Mouse (Mus musculus) myocyte (in vitro differentiated cells): ENCODE data around the gene Parp8. TPM values are rescaled to one million over a fixed set of nuclear protein-coding genes. Genes with fewer than 3 reads are reported as not detected.
A peak's percentile ranks its signal among the peaks of the same experiment; 100 is the strongest.

Experiments used
- H3K27me3 ChIP-seq: one replicate; pipeline ENCODE4 v1.6.1; 2011; ENCODE audit not compliant: control insufficient read depth, insufficient read depth, insufficient read length
- H3K36me3 ChIP-seq: one replicate; pipeline ENCODE4 v1.6.1; 2011; ENCODE audit not compliant: control insufficient read depth, insufficient read depth
- H3K4me2 ChIP-seq: one replicate; pipeline ENCODE4 v1.6.1; 2011; ENCODE audit warnings: low read depth, control low read depth
- H3K4me3 ChIP-seq: one replicate; pipeline ENCODE4 v1.5.1; 2011; ENCODE audit warnings: mild to moderate bottlenecking, control low read depth, moderate library complexity
- H3K79me2 ChIP-seq: one replicate; pipeline ENCODE4 v1.6.1; 2011; ENCODE audit not compliant: control insufficient read depth, insufficient read depth
- H3ac ChIP-seq: one replicate; pipeline ENCODE4 v1.6.1; 2011; ENCODE audit not compliant: control insufficient read depth, insufficient read length
- CEBPB ChIP-seq: IDR thresholded peaks from 2 replicates; pipeline ENCODE4 v1.6.1; 2011; ENCODE audit warnings: mild to moderate bottlenecking, moderate library complexity; ENCODE audit not compliant: poor library complexity, insufficient read depth, severe bottlenecking
- E2F4 ChIP-seq: IDR thresholded peaks from one replicate; pipeline ENCODE4 v1.6.1; 2011; ENCODE audit warnings: mild to moderate bottlenecking, control low read depth, moderate library complexity; ENCODE audit not compliant: insufficient read depth
- MAX ChIP-seq: IDR thresholded peaks from one replicate; pipeline ENCODE4 v1.6.1; 2011; ENCODE audit warnings: low read depth, mild to moderate bottlenecking, control low read depth
- MYOD1 ChIP-seq, 3 experiments: IDR thresholded peaks; one replicate each; pipeline ENCODE4 v1.6.1; 2011; ENCODE audit warnings: control low read depth in 2 of 3, low read depth in 2 of 3, mild to moderate bottlenecking in 2 of 3, moderate library complexity in 1 of 3; ENCODE audit not compliant: insufficient read length in 2 of 3, control insufficient read depth in 1 of 3
- MYOG ChIP-seq, 3 experiments: IDR thresholded peaks; one replicate each; pipeline ENCODE4 v1.6.1; 2011; ENCODE audit warnings: control low read depth in 2 of 3, low read depth in 2 of 3, mild to moderate bottlenecking in 2 of 3; ENCODE audit not compliant: insufficient read length in 2 of 3, control insufficient read depth in 1 of 3, insufficient read depth in 1 of 3
- POLR2A ChIP-seq: IDR thresholded peaks from one replicate; pipeline ENCODE4 v1.6.1; 2011; ENCODE audit warnings: low read depth, mild to moderate bottlenecking, control low read depth, moderate library complexity; ENCODE audit not compliant: insufficient read length
- POLR2AphosphoS2 ChIP-seq: IDR thresholded peaks from one replicate; pipeline ENCODE4 v1.6.1; 2011; ENCODE audit warnings: low read depth, control low read depth; ENCODE audit not compliant: insufficient read length
- REST ChIP-seq: IDR thresholded peaks from one replicate; pipeline ENCODE4 v1.6.1; 2011; ENCODE audit warnings: mild to moderate bottlenecking, control low read depth, moderate library complexity; ENCODE audit not compliant: insufficient read depth, insufficient read length
- SRF ChIP-seq: IDR thresholded peaks from one replicate; pipeline ENCODE4 v1.6.1; 2011; ENCODE audit warnings: low read depth; ENCODE audit not compliant: control insufficient read depth, insufficient read length
- TCF12 ChIP-seq: IDR thresholded peaks from one replicate; pipeline ENCODE4 v1.6.1; 2011; ENCODE audit warnings: mild to moderate bottlenecking, control low read depth; ENCODE audit not compliant: poor library complexity, insufficient read depth, severe bottlenecking
- TCF3 ChIP-seq: IDR thresholded peaks from one replicate; pipeline ENCODE4 v1.6.1; 2011; ENCODE audit warnings: low read depth, control low read depth; ENCODE audit not compliant: insufficient read length
- USF1 ChIP-seq: IDR thresholded peaks from one replicate; pipeline ENCODE4 v1.6.1; 2011; ENCODE audit warnings: low read depth, mild to moderate bottlenecking, control low read depth, moderate library complexity
- polyA plus RNA-seq: library from polyadenylated mRNA; unstranded; fragments of >200 nt; fragmentation: generic; extraction: Trizol; gene quantifications from one replicate; pipeline ENCODE4 v1.2.1, GENCODE M21; 2012; ENCODE audit warnings: missing spikeins

Gene Parp8
- polyA plus RNA-seq, 1 experiment, result 6.1 TPM

DNA sequence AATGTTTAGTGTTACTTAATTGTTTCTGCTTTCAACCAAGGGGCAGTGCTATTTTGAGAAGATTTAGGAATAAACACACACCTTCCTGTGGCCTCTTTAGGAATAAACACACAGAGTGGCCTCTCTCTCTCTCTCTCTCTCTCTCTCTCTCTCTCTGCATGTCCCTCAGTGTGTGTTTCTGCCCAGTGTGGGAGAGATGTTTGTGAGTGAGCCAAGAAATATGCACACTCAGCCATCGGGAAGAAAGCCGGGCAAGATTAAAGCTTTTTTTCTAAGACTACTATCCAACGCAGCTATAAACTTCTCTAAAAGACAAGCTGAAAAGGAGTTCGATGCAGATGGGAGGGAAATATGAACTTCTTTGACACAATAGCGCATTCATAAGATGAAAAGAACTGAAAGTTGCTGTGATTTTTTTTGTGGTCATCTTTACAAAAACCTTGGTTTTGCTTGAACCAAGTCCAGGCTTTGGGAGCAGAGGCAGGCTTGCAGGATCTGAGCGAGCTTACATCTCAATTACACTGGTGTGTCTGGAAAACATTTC is 107.9 kb downstream of the Parp8 start:
- Histone ChIP-seq H3K27me3 (no peaks in the 10 kb centered on the region), H3ac (no peak overlapping the region), H3K4me2 (no peak overlapping the region), H3K4me3 (no peak overlapping the region), H3K36me3 (peaks cover 7% of the 10 kb centered on the region), H3K79me2 (no peaks in the 10 kb centered on the region)
- no peak for TF ChIP-seq SRF
- TF ChIP-seq E2F4, result no peak
- no peak for TF ChIP-seq REST

DNA sequence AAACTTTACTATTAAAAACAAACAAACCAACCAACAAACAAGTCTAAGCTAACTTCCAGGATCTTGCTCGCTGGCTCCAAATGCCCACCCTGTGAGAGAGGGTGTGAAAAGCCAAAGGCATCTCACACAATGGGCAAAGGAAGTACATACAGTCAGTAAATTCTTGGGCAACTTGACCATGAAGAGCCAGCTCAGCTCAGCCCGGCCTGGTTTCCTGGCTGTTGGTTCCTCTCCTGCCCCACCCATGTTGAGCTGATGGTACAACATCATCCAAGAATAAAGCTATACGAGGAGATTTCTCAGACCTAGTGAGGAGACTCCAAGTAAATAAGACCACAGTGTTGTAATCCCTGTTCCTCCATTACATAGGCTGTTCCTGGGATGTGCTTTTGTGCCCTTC is 117.1 kb downstream of the Parp8 start:
- Histone ChIP-seq H3K4me3 (no peak overlapping the region), H3ac (no peak overlapping the region), H3K27me3 (no peaks in the 10 kb centered on the region), H3K36me3 (peaks cover 10% of the 10 kb centered on the region), H3K4me2 (no peak overlapping the region), H3K79me2 (no peaks in the 10 kb centered on the region)
- TF ChIP-seq REST (no peak), MYOD1 (IDR thresholded peaks at IDR 0.05; ENCODE audit: control insufficient read depth in 1 of 3, insufficient read length in 2 of 3, low read depth in 2 of 3) (no peak)

DNA sequence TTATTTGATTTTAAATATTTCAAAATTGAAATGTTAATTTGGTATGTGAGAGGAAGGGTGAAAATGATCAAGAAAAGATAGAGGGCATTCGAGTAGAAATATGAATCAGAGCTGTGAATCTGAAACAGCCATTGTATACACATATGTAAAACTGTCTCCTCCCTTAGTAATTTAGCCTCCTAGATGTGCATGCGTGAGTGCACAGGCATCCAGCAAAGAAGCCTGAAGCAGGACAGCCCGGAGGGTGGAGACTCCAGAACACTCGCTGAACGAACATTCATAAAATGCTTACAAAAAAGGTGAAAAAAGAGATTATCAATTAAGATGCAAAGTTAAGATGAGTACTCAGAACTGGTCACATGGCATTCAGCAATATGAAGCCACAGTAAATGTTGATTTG is 121.9 kb downstream of the Parp8 start:
- Histone ChIP-seq H3K4me2 (no peak overlapping the region), H3K79me2 (no peaks in the 10 kb centered on the region), H3ac (no peak overlapping the region), H3K4me3 (no peak overlapping the region), H3K27me3 (no peaks in the 10 kb centered on the region), H3K36me3 (peaks cover 5% of the 10 kb centered on the region)
- TF ChIP-seq MYOG (IDR thresholded peaks at IDR 0.05; ENCODE audit: control insufficient read depth in 1 of 3, insufficient read depth in 1 of 3, insufficient read length in 2 of 3, low read depth in 2 of 3) (no peak), POLR2AphosphoS2 (no peak), SRF (no peak), USF1 (no peak), TCF3 (no peak), POLR2A (no peak), E2F4 (no peak), REST (no peak), CEBPB (no peak), MAX (no peak), MYOD1 (IDR thresholded peaks at IDR 0.05; ENCODE audit: control insufficient read depth in 1 of 3, insufficient read length in 2 of 3, low read depth in 2 of 3) (no peak), TCF12 (no peak)

DNA sequence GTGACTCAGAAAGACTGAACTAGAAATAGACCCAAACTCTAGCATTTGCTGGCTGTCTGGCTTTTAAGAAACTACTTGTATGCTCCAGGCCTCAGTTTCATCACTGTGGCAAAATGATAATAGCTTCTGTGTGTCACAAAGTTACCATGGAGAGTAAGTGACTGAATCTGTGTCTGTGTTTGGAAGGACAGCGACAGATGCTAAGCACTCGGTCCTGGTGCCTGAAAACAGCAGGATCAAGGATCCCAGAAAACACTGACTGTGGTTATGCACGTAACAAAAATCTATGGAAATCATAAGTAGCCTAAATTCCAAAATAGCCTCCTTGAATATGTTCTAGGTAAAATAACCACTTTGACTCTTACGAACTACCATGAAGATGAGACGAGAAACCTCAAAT is 126.9 kb downstream of the Parp8 start:
- H3K36me3 ChIP-seq, result peaks cover 7% of the 10 kb centered on the region
- no peaks in the 10 kb centered on the region for H3K27me3 ChIP-seq
- no peak overlapping the region for H3K4me3 ChIP-seq
- H3K4me2 ChIP-seq, result no peak overlapping the region
- no peak overlapping the region for H3ac ChIP-seq
- no peaks in the 10 kb centered on the region for H3K79me2 ChIP-seq
- TF ChIP-seq MYOD1 (IDR thresholded peaks at IDR 0.05; ENCODE audit: control insufficient read depth in 1 of 3, insufficient read length in 2 of 3, low read depth in 2 of 3) (peak; percentile 27 to 85 (median 83)), POLR2AphosphoS2 (no peak)

DNA sequence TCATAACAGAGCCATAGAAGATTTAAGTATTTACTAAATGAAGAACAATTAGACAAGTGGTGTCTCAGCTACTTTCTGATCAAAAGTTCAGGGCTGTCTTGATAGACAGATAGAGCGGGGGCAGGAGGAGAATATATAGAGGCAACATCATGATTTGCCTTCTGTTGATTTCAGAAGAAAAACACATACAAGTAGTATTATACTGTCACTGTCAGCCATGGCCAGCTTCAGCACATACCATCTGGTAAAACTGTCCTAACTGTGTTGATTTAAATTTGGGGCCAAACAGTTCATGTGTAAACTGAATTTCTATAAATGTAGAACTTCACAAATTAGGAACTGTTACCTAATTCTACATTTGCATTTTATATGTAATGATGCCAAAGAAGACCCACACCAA is 127.6 kb downstream of the Parp8 start:
- Histone ChIP-seq H3K4me3 (no peak overlapping the region), H3K79me2 (no peaks in the 10 kb centered on the region), H3ac (no peak overlapping the region), H3K4me2 (no peak overlapping the region), H3K36me3 (peaks cover 7% of the 10 kb centered on the region), H3K27me3 (no peaks in the 10 kb centered on the region)
- TF ChIP-seq CEBPB (no peak), POLR2A (no peak), TCF12 (no peak), E2F4 (no peak), REST (no peak), MAX (no peak), MYOG (IDR thresholded peaks at IDR 0.05; ENCODE audit: control insufficient read depth in 1 of 3, insufficient read depth in 1 of 3, insufficient read length in 2 of 3, low read depth in 2 of 3) (no peak)

DNA sequence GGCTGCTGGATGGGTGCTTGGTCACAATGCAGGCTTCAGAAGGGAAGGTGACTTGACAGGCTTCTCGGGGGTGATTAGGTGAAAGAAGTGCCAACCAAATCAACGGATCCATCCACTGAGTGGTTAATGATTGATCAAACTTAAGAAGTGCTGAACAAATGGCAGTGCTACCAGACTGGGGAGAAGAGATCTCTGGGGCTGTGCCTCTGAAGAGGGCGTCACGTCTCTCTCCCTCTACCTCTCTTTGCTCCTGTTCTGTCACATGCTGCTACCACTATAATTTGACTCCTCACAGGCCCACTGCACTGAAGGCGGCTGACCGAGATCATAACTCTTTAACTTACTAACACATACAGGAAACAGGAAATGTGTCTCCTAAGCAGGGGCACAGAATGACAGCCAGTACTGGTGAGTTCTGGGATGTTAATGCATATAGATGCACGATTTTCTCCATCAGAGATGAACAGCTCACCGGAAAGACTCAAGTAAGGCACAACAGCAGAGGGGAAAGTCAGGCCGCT is 140.9 kb downstream of the Parp8 start:
- Histone ChIP-seq H3K4me3 (no peak overlapping the region), H3K36me3 (peaks cover 4% of the 10 kb centered on the region), H3K27me3 (no peaks in the 10 kb centered on the region), H3K79me2 (no peaks in the 10 kb centered on the region), H3K4me2 (no peak overlapping the region), H3ac (no peak overlapping the region)
- no peak for TF ChIP-seq REST
- TF ChIP-seq SRF, result no peak
- TF ChIP-seq USF1, result no peak
